Mouse (Mus musculus): ENCODE measurements at regions not wholly inside any gene's neighbourhood (a gene's known extent, or its start where the extent isn't known, plus 50 kb on each side); places are given as distances from the start of the nearest gene placed in this dataset.

GRCm38 (mm10) chr4:40014666-40015065, 128.2 kb upstream of the Aco1 start:
- TF ChIP-seq CTCF (IDR thresholded peaks at IDR 0.05; ENCODE audit: insufficient read depth, low read depth, low read length): 0 out of 2 replicates have a peak, but pooled peaks have one; percentile 9
- no peak for TF ChIP-seq POLR2A (IDR thresholded peaks at IDR 0.05; ENCODE audit: insufficient read depth, low read depth, low read length)
- Histone ChIP-seq H3K4me1 (ENCODE audit: control insufficient read depth, insufficient read depth, low read length) (no peaks in the 10 kb centered on the region), H3K4me3 (ENCODE audit: insufficient read depth, low read depth, low read length) (peak overlapping the region; percentile 19), H3K27ac (ENCODE audit: insufficient read depth, low read depth, low read length) (no peak overlapping the region)
- WGBS: 9% methylated on average over 7 of the region's 7 CpGs

GRCm38 (mm10) chr4:40016856-40017255, 126.0 kb upstream of the Aco1 start:
- H3K27ac ChIP-seq (ENCODE audit: insufficient read depth, low read depth, low read length): no peak overlapping the region
- H3K4me1 ChIP-seq (ENCODE audit: control insufficient read depth, insufficient read depth, low read length): no peaks in the 10 kb centered on the region
- no peak for TF ChIP-seq CTCF (IDR thresholded peaks at IDR 0.05; ENCODE audit: insufficient read depth, low read depth, low read length)
- no peak for TF ChIP-seq POLR2A (IDR thresholded peaks at IDR 0.05; ENCODE audit: insufficient read depth, low read depth, low read length)
- no peak overlapping the region for H3K4me3 ChIP-seq (ENCODE audit: insufficient read depth, low read depth, low read length)
- WGBS: 91% methylated on average over 15 of the region's 15 CpGs

- WGBS: 63% methylated on average over 4 of the region's 4 CpGs
- Histone ChIP-seq H3K4me1 (ENCODE audit: control insufficient read depth, insufficient read depth, low read length) (no peaks in the 10 kb centered on the region), H3K4me3 (ENCODE audit: insufficient read depth, low read depth, low read length) (no peak overlapping the region), H3K27ac (ENCODE audit: insufficient read depth, low read depth, low read length) (no peak overlapping the region)
- no peak for TF ChIP-seq POLR2A (IDR thresholded peaks at IDR 0.05; ENCODE audit: insufficient read depth, low read depth, low read length)
- no peak for TF ChIP-seq CTCF (IDR thresholded peaks at IDR 0.05; ENCODE audit: insufficient read depth, low read depth, low read length)
These were observed 124.7 kb upstream of the Aco1 start for GRCm38 (mm10) chr4:40018208-40018607.

- TF ChIP-seq CTCF (IDR thresholded peaks at IDR 0.05; ENCODE audit: insufficient read depth, low read depth, low read length) (no peak), POLR2A (IDR thresholded peaks at IDR 0.05; ENCODE audit: insufficient read depth, low read depth, low read length) (no peak)
- H3K4me3 ChIP-seq (ENCODE audit: insufficient read depth, low read depth, low read length): no peak overlapping the region
- no peaks in the 10 kb centered on the region for H3K4me1 ChIP-seq (ENCODE audit: control insufficient read depth, insufficient read depth, low read length)
- no peak overlapping the region for H3K27ac ChIP-seq (ENCODE audit: insufficient read depth, low read depth, low read length)
- WGBS: 94% methylated on average over 1 of the region's 1 CpGs
These were observed 111.5 kb upstream of the Aco1 start for GRCm38 (mm10) chr4:40031361-40031760.

DNA sequence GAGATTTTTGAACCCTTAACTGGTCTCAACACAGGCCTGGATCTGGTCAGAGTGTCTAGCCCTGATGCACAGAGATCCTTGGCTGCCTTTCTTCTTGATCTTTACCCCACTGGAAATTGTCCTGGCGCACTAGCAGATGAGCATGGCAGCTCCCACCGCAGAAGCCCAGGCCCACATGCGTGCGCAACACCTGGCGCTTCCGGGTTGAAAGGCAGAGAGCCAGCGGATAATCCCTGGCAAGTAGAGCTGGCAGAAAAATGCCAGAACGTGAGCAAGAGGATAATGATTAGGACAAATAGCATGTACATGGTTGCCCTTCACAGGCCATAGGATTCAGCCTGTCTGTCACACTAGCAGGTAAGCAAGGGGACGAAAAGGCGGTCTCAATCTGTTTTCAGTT, 95.0 kb upstream of the Aco1 start:
- no peak for TF ChIP-seq POLR2A (IDR thresholded peaks at IDR 0.05; ENCODE audit: insufficient read depth, low read depth, low read length)
- TF ChIP-seq CTCF (IDR thresholded peaks at IDR 0.05; ENCODE audit: insufficient read depth, low read depth, low read length): no peak
- no peaks in the 10 kb centered on the region for H3K4me1 ChIP-seq (ENCODE audit: control insufficient read depth, insufficient read depth, low read length)
- H3K27ac ChIP-seq (ENCODE audit: insufficient read depth, low read depth, low read length): no peak overlapping the region
- no peak overlapping the region for H3K4me3 ChIP-seq (ENCODE audit: insufficient read depth, low read depth, low read length)
- WGBS: 81% methylated on average over 10 of the region's 10 CpGs

DNA sequence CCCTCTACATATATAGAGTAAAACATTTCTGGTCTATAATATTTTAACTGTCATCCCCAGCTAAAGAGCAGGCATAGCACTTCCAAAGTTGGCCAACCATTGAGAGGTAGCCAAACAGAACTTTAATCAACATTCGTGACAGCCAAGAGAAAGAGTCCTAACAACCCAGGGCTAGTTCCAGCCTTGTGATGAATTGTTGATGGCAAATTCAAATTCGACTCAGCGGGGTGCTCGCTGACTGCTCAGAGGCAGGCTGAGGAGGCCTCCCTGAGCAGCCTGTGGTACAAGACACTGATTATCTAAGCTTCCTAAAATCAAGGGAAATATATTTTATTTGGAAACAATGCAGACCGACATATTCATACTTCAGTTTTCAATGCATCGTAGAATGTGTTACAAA, 93.8 kb upstream of the Aco1 start:
- Histone ChIP-seq H3K4me1 (ENCODE audit: control insufficient read depth, insufficient read depth, low read length) (no peaks in the 10 kb centered on the region), H3K4me3 (ENCODE audit: insufficient read depth, low read depth, low read length) (no peak overlapping the region), H3K27ac (ENCODE audit: insufficient read depth, low read depth, low read length) (no peak overlapping the region)
- TF ChIP-seq CTCF (IDR thresholded peaks at IDR 0.05; ENCODE audit: insufficient read depth, low read depth, low read length) (no peak), POLR2A (IDR thresholded peaks at IDR 0.05; ENCODE audit: insufficient read depth, low read depth, low read length) (no peak)
- 48% methylated on average over 6 of the region's 6 CpGs for WGBS

GRCm38 (mm10) chr4:40051848-40052247, 91.0 kb upstream of the Aco1 start:
- Histone ChIP-seq H3K27ac (ENCODE audit: insufficient read depth, low read depth, low read length) (no peak overlapping the region), H3K4me1 (ENCODE audit: control insufficient read depth, insufficient read depth, low read length) (no peaks in the 10 kb centered on the region), H3K4me3 (ENCODE audit: insufficient read depth, low read depth, low read length) (no peak overlapping the region)
- TF ChIP-seq CTCF (IDR thresholded peaks at IDR 0.05; ENCODE audit: insufficient read depth, low read depth, low read length) (no peak), POLR2A (IDR thresholded peaks at IDR 0.05; ENCODE audit: insufficient read depth, low read depth, low read length) (no peak)
- WGBS: 88% methylated on average over 4 of the region's 4 CpGs

DNA sequence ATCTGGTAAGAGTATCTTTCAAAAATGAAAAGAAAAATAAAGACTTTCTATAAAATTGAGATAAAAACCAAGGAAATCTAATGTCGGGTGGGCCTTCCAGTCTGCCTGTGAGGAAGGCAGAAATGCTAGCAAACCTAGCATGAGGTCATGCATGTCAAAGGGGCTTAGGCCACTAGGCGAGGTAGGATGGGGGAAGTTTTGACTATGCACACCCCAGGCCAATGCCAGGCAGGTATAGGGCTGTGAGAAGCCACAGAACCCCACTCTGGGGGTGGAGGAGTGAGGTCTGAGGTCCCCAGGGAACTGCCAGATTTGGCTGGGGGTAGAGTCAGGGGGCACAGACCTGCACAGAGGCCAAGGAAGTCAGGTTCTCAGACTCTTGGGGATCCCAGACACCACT, 89.5 kb upstream of the Aco1 start:
- no peak for TF ChIP-seq POLR2A (IDR thresholded peaks at IDR 0.05; ENCODE audit: insufficient read depth, low read depth, low read length)
- no peak for TF ChIP-seq CTCF (IDR thresholded peaks at IDR 0.05; ENCODE audit: insufficient read depth, low read depth, low read length)
- 87% methylated on average over 2 of the region's 2 CpGs for WGBS
- Histone ChIP-seq H3K4me3 (ENCODE audit: insufficient read depth, low read depth, low read length) (no peak overlapping the region), H3K4me1 (ENCODE audit: control insufficient read depth, insufficient read depth, low read length) (no peaks in the 10 kb centered on the region), H3K27ac (ENCODE audit: insufficient read depth, low read depth, low read length) (no peak overlapping the region)

GRCm38 (mm10) chr4:40063751-40064456, 79.0 kb upstream of the Aco1 start:
- TF ChIP-seq CTCF (IDR thresholded peaks at IDR 0.05; ENCODE audit: insufficient read depth, low read depth, low read length): no peak
- no peak for TF ChIP-seq POLR2A (IDR thresholded peaks at IDR 0.05; ENCODE audit: insufficient read depth, low read depth, low read length)
- H3K4me3 ChIP-seq (ENCODE audit: insufficient read depth, low read depth, low read length): no peak overlapping the region
- WGBS: 56% methylated on average over 3 of the region's 3 CpGs
- 0 out of 2 replicates have a peak, but pooled peaks cover 2% of the 10 kb centered on the region for H3K4me1 ChIP-seq (ENCODE audit: control insufficient read depth, insufficient read depth, low read length)
- no peak overlapping the region for H3K27ac ChIP-seq (ENCODE audit: insufficient read depth, low read depth, low read length)

All from olfactory bulb, adult 2 months (tissue).